Mouse (Mus musculus) small intestine, adult 2 months (tissue): ENCODE measurements around the gene Trim17. TPM values are rescaled to one million over a fixed set of nuclear protein-coding genes. Genes with fewer than 3 reads are reported as not detected.

Experiments
- H3K27ac ChIP-seq: fragments of 200-500 bp; 2 replicates; pipeline ENCODE4 v1.5.1; 2012; ENCODE audit warnings: low read depth, low read length, control low read depth, inconsistent platforms; ENCODE audit not compliant: insufficient read depth
- H3K27me3 ChIP-seq: fragments of 200-500 bp; 2 replicates; pipeline ENCODE4 v1.6.1; 2012; ENCODE audit warnings: mild to moderate bottlenecking, moderate library complexity, low read length, inconsistent platforms; ENCODE audit not compliant: control insufficient read depth, insufficient read depth
- H3K36me3 ChIP-seq: fragments of 200-500 bp; 2 replicates; pipeline ENCODE4 v1.6.1; 2012; ENCODE audit warnings: mild to moderate bottlenecking, low read length, control low read depth, inconsistent platforms; ENCODE audit not compliant: control insufficient read depth, insufficient read depth
- H3K4me1 ChIP-seq: fragments of 200-500 bp; 2 replicates; pipeline ENCODE4 v1.6.1; 2012; ENCODE audit warnings: low read length, inconsistent platforms, mixed read lengths; ENCODE audit not compliant: control insufficient read depth, insufficient read depth, insufficient read length
- H3K4me3 ChIP-seq: fragments of 200-500 bp; 2 replicates; pipeline ENCODE4 v1.5.1; 2012; ENCODE audit warnings: low read depth, mild to moderate bottlenecking, control low read depth, inconsistent platforms, low read length, moderate library complexity
- CTCF ChIP-seq: fragments of 200-500 bp; IDR thresholded peaks from 2 replicates; pipeline ENCODE4 v1.5.1; 2012; ENCODE audit warnings: low read depth, mild to moderate bottlenecking, control low read depth, inconsistent platforms, low read length, moderate library complexity, mixed read lengths; ENCODE audit not compliant: insufficient replicate concordance, insufficient read length; ENCODE audit errors: extremely low read depth
- POLR2A ChIP-seq: fragments of 200-500 bp; IDR thresholded peaks from 2 replicates; pipeline ENCODE4 v1.6.1; 2012; ENCODE audit warnings: low read depth, mild to moderate bottlenecking, control low read depth, inconsistent platforms, low read length, moderate library complexity
- WGBS: fragments of 180-500 bp; shearing (Covaris S2); methylation state at CpG from one replicate; pipeline ENCODE4 v1.1.7; 2018; 5-methylcytosine and 5-hydroxymethylcytosine counted together
- polyA plus RNA-seq: library from polyadenylated mRNA; depleted of rRNA; stranded (reverse); fragments of >200 nt; gene quantifications from 2 replicates; pipeline ENCODE4 v1.2.3, GENCODE M21; 2012

The Trim17 gene
- polyA plus RNA-seq, 1 experiment = 0.08 TPM

DNA sequence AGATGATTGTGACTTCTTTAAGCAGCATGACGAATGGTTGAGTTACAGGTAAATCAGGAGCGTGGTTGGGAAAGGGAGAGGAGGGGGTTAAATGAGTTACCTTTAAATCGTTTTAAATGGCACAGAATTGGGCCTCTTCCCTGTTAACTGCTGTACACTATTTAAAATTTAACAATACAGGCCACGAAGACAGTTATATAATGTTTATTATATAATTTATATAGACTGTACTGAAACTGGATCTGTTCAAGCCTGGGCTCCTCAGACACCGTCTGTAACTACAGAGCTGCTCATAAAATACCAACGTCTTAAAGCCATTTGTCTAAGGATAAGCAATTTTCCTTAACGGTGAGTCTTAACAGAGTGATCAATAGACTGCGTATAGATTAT lies 1.4 kb downstream of the Trim17 start:
- H3K27ac ChIP-seq = no peak overlapping the region
- TF ChIP-seq POLR2A (no peak), CTCF (no peak)
- 12% methylated on average over 8 of the region's 8 CpGs for WGBS
- no peak overlapping the region for H3K4me3 ChIP-seq
- H3K36me3 ChIP-seq = peaks cover 2% of the 10 kb centered on the region; the same call in 1 of the 2 replicates
- peaks cover 7% of the 10 kb centered on the region for H3K4me1 ChIP-seq
- no peaks in the 10 kb centered on the region for H3K27me3 ChIP-seq

GRCm38 (mm10) chr11:58957226-58957914 lies 2.9 kb downstream of the Trim17 start:
- H3K4me3 ChIP-seq = no peak overlapping the region
- 88% methylated on average over 5 of the region's 5 CpGs for WGBS

DNA sequence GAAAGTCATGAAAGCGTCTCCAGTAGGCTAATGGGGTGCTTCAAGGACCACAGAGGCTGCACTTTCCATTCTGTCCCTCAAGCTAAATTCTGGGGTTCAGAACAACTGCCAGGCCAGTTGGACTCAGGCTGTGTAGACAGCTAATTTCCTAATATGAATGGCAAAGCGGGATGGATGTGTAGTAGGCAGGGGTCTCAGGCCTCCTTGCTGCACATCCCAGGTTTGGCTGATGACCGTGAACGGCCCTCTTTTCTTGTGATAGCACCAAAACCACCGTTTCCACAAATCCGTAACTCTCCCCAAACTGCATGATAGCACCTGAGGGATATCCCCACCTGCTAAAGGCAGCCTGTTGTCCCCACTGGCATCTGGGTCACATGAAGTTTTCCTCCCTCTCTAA lies 4.1 kb downstream of the Trim17 start:
- TF ChIP-seq POLR2A (no peak), CTCF (no peak)
- no peak overlapping the region for H3K27ac ChIP-seq
- no peaks in the 10 kb centered on the region for H3K27me3 ChIP-seq
- WGBS = 89% methylated on average over 6 of the region's 6 CpGs
- peaks cover 7% of the 10 kb centered on the region for H3K4me1 ChIP-seq
- H3K4me3 ChIP-seq = no peak overlapping the region
- peaks cover 2% of the 10 kb centered on the region; the same call in 1 of the 2 replicates for H3K36me3 ChIP-seq

More at GRCm38 (mm10) chr11:58957226-58957914, 2.9 kb downstream of the Trim17 start:
- Histone ChIP-seq H3K27me3 (no peaks in the 10 kb centered on the region), H3K4me1 (peaks cover 7% of the 10 kb centered on the region), H3K36me3 (peaks cover 2% of the 10 kb centered on the region; the same call in 1 of the 2 replicates), H3K27ac (no peak overlapping the region)
- TF ChIP-seq POLR2A (no peak), CTCF (no peak)

DNA sequence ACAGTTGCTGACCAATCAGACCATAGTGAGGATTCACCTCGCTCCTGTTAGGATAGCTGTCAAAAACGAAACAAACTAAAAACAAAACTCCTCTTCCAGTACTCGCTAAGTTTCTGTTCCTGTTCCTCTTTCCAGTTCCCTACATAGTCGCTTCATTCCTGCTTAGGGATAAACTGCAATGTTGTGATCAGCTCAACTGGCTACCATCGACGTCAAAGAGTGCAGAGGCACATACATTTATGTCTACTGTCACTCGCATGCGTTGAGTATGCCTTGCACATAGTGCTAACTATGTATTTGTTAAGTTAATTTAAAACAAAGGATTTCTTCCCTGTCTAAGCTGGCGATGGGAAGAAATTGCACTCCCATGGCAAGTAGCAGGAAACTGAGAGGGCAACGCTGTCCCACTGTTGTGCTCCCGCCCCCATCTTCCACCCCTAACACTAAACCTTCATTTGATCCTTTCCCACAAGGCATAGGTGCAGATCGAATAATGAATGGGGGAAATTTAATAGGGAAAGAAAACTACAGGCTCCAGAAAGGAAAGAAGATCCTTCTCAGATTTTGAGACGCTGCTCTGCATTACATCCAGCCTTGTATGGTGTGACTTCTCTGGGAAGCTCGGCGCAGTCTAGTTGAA lies 4.8 kb downstream of the Trim17 start:
- 25% methylated on average over 15 of the region's 15 CpGs for WGBS
- no peak for TF ChIP-seq CTCF
- TF ChIP-seq POLR2A = no peak
- Histone ChIP-seq H3K36me3 (peaks cover 2% of the 10 kb centered on the region; the same call in 1 of the 2 replicates), H3K27ac (no peak overlapping the region; the same call in 1 of the 2 replicates), H3K4me3 (peak overlapping the region; percentile 60; the same call in 1 of the 2 replicates), H3K27me3 (no peaks in the 10 kb centered on the region), H3K4me1 (peaks cover 4% of the 10 kb centered on the region)

- H3K4me1 ChIP-seq = peaks cover 4% of the 10 kb centered on the region
- peak; percentile 6; the same call in 1 of the 2 replicates for TF ChIP-seq CTCF
- no peak for TF ChIP-seq POLR2A
- H3K27me3 ChIP-seq = no peaks in the 10 kb centered on the region
- peaks cover 2% of the 10 kb centered on the region; the same call in 1 of the 2 replicates for H3K36me3 ChIP-seq
- no peak overlapping the region for H3K27ac ChIP-seq
- under 1% methylated on average over 40 of the region's 40 CpGs for WGBS
- peak overlapping the region; percentile 60 for H3K4me3 ChIP-seq
Observed at GRCm38 (mm10) chr11:58959921-58960465, 5.5 kb downstream of the Trim17 start.

GRCm38 (mm10) chr11:58961364-58962177 lies 7.1 kb downstream of the Trim17 start:
- Histone ChIP-seq H3K27ac (no peak overlapping the region), H3K36me3 (peaks cover 2% of the 10 kb centered on the region; the same call in 1 of the 2 replicates), H3K27me3 (no peaks in the 10 kb centered on the region), H3K4me3 (no peak overlapping the region), H3K4me1 (peaks cover 9% of the 10 kb centered on the region)
- TF ChIP-seq POLR2A = no peak
- TF ChIP-seq CTCF = no peak
- 79% methylated on average over 50 of the region's 50 CpGs for WGBS
